Mouse (Mus musculus) right cerebral cortex, adult 2 months (tissue): ENCODE results near the gene Zfhx3.

Experiments used
- DNase-seq, 2 experiments: peaks; one replicate each; pipeline ENCODE4 v3.0.0; 2021 to 2022; ENCODE audit warnings: low spot score in 2 of 2

Gene Zfhx3

GRCm38 (mm10) chr8:108923161-108923560, 980.7 kb downstream of the Zfhx3 start:
- DNase-seq, result no peak

DNA sequence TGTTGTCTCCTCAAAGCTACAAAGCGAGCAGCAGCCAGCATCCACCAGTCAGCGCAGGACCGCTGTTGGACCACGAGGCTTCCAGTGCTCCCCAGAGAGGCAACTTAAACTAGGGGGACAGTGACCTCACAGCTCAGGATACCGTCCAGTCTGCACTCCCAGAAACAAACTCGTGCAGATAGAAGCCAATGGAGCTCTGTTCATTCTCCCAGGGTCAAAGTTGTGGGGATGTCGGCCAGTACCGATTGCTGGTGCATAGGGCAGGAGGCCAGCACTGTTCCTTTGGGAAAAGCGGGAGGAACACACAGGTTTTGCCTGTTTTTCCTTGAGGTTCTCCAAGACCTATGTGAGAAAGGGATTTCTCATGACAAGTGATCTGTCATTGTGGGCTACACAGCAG, 982.1 kb downstream of the Zfhx3 start:
- DNase-seq, result no peak

DNA sequence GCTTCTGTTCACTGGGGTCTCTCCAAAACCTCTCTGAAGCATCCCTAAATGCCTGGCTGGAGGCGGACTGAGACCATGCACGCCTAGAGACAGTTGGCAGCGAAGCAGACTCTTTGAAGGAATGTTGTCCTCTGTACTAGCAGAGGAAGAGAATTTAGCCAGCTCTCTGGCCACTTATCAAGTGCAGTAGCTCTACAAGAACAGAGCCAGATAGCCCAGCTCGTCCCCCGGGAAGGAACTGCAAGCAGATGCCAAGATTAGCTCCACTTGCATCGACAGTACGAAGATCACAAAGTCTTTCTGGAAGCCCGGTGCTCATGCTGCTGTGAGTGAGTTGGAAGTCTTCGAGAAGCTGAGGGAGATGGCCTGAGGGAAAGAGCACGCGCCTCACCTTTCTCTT, 983.7 kb downstream of the Zfhx3 start:
- no peak for DNase-seq

- no peak for DNase-seq
Measured at GRCm38 (mm10) chr8:108930635-108931034, 988.2 kb downstream of the Zfhx3 start.

GRCm38 (mm10) chr8:108931837-108932236, 989.4 kb downstream of the Zfhx3 start:
- DNase-seq, result peak in 1 of 2 experiments; percentile 20

- DNase-seq, result no peak
Measured at GRCm38 (mm10) chr8:108932729-108933128, 990.3 kb downstream of the Zfhx3 start.

- DNase-seq, result no peak
Measured at GRCm38 (mm10) chr8:108935834-108936694, 993.6 kb downstream of the Zfhx3 start.

DNA sequence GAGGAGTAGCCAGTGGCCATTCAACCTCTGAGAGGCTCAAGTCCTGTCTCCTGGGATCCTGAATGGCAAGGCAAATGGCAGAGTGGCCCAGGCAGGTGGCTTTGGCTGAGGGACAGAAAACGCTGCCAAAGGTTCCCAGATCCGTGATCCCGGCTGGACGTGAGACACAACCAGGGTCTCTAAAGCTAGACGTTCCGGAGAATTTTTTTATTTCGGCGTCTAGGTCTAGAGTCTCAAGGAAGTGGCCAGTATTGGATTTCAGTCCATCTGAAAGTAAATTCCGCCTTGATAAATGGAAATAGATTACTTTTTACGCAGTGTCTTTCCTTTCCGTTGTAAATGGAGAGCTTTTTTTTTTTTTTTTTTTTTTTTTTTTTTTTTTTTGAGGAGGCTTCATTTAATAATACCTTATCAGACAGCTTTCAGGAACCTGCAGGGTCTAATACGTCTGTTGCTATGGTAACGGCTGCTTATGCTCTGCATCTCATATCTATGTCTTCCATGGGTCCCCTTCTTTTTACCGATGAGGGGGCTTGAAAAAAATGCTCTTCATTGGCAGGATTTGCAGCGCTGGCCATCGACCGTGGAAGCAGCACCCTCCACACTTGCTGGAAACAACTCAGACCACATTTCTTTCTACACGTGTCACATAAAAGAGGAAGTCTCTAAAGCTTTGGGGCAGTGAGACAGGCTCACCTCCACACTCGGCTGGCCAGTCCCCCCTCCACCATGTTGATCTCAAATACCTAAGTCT, 994.4 kb downstream of the Zfhx3 start:
- no peak for DNase-seq

DNA sequence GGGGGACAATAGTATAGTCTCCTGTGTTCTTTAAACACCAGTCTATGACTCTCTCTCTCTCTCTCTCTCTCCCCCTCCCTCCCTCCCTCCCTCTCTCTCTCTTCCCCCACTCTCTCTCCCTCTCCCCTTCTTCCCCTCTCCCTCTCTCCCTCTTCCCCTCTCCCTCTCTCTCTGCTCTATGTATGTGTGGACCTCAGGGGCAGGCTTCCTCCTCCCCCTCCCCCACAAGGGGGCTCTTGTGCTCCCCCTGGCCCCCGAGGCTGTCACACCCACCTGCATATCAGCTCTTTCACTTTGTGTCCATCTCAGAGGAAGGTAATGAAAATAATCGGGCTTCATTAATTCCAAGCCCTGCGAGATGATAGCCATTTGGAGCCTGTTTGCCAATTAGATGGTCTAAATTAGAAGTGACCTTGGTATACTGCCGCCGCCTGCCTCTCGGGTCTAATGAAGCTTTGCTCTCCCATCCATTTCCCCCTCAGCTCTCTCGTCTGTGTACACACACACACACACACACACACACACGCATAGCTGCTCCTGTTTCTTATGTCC, 995.5 kb downstream of the Zfhx3 start:
- no peak for DNase-seq

- no peak for DNase-seq
Measured at GRCm38 (mm10) chr8:108942686-108943085, 1000.2 kb downstream of the Zfhx3 start.

DNA sequence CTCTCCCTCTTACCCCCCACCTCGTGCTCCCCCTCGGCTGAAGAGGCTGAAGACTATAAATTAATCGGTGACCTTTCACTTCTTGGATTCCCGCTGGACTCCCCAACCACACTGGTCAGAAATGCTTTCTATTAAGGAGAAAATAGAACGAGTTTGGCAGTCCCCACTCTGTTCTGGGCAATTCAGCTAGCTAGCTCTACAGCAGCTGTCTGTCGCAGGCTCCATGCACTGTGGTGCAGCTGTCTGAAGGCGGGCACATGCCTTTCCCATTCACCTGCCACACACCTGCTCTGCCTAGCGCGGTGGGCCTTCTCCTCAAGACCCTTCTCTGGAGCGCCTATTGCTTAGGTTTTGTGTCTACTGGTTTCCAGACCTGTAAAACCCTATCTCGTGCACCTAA, 1000.7 kb downstream of the Zfhx3 start:
- no peak for DNase-seq

DNA sequence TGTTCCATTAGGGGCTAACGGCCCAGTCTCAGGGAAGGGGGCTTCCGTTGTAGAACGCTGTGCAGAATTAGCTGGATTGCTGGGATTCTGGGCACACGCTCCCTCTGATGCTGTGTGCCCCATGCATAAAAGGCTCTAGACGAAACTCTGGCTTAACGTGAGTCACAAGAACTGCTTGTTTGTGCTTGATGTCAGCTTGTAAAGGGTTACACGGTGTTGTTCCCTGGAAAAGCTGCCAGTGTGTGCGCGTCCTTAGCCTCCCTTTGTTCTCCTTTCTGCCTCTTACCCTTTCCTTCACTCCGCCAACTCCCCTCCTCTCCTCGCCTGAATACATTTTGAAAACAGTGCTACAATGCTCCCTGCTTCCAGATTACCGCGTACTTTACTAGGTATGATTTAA, 1001.9 kb downstream of the Zfhx3 start:
- no peak for DNase-seq

GRCm38 (mm10) chr8:108950311-108950710, 1007.9 kb downstream of the Zfhx3 start:
- no peak for DNase-seq

DNA sequence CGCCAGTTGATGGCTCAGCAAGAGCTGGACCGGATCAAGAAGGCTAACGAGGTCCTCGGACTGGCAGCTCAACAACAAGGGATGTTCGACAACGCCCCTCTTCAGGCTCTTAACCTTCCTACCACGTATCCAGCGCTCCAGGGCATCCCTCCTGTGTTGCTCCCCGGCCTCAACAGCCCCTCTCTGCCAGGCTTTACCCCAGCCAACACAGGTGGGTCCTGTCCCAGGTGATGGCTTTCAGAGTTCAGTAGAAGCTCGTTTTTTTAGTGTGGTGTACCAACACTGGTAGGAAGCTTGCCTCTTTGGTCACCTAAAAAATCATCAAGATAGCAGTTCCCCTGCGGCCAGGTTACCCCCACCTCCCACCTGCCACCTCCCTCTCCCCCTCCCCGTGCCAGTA, 1009.1 kb downstream of the Zfhx3 start:
- no peak for DNase-seq

DNA sequence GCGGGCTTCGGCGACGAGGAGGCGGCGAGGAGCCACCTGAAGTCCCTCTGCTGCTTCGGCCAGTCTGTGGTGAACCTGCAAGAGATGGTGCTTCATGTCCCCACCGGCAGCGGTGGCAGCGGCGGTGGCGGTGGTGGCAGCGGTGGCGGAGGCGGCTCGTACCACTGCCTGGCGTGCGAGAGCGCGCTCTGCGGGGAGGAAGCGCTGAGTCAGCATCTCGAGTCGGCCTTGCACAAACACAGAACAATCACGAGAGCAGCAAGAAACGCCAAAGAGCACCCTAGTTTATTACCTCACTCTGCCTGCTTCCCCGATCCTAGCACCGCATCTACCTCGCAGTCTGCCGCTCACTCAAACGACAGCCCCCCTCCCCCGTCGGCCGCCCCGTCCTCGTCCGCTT, 1014.0 kb downstream of the Zfhx3 start:
- peak in 1 of 2 experiments; percentile 13 for DNase-seq

DNA sequence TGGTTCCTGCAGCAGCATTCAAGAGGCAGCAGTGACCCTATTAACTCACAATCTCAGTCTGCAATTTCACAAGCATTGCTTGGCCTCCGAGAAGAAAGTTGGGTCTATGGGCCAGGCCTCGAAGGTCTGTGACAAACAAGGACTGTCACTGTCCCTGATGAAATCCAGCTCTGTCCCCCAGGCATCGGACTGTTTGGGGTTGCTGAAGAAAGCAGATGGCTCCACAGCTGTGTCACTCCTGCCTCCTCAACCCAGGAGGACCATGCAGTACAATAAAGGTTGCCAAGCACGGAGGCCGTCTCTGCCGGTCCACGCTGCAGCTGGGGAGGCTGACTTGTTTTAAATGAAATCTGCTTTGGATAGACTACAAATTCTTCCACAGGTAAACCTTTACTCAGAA, 1020.1 kb downstream of the Zfhx3 start:
- DNase-seq, result no peak

- DNase-seq, result no peak
Measured at GRCm38 (mm10) chr8:108963181-108963580, 1020.7 kb downstream of the Zfhx3 start.

DNA sequence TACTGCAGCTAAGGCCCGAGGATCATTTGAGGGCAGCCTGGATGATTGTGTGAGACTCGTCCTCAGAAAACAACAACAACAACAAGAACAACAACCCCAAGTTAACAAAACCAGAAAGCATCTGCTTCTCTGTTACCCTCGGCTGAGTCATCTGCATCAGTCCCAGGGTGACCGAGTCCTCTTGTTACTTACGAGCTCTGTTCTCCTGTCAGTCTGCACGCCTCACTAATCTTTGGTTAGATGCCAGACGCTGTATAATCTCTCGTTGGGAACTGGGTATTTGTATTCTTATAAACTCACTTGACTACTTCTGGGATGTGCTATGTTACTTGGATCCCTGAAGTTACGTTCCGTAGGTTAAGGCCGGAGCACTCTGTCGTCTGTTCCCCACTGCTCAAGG, 1023.6 kb downstream of the Zfhx3 start:
- DNase-seq, result no peak

DNA sequence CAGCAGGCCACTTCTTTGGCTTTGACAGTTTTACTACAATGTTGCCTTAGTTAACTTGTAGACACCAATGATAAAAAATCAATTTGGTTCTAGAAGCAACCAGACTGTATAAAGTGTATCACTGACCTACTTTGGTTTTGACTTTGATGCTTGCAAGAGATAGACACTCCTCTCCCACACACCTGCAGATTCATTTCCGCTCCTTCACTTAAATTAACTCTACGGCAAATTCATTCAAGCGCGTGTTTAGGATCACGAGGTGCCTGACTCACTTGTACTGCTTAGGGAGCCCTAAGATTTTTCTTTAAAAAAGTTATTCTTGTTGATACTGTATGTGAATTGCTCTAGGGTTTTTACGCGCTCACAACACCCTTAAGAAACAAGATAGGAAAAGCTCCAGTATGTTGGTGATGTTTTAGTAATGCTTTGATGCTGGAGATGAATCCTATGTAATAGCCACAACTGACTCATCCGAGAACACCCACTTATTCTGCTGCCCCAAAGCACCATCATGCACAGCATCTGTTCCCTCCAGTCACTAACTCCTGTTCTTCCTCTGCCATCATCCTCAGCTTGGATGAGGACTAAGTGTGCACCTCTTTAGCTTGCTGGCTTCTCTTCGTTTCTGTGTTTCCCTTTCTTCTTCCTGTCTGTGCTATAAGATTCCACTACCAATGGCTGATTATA, 1031.3 kb downstream of the Zfhx3 start:
- peak; percentile 40 to 50 for DNase-seq

- no peak for DNase-seq
Measured at GRCm38 (mm10) chr8:108977693-108978361, 1035.4 kb downstream of the Zfhx3 start.

- no peak for DNase-seq
Measured at GRCm38 (mm10) chr8:108978362-108978750, 1035.9 kb downstream of the Zfhx3 start.

GRCm38 (mm10) chr8:108984904-108985303, 1042.5 kb downstream of the Zfhx3 start:
- DNase-seq, result no peak
